Mouse (Mus musculus) testis, adult 2 months (tissue): Measurements from ENCODE around the gene Aars2. TPM values are rescaled to one million over a fixed set of nuclear protein-coding genes. Genes with fewer than 3 reads are reported as not detected.

ENCODE experiments used
- H3K27ac ChIP-seq: fragments of 200-500 bp; 2 replicates; pipeline ENCODE4 v1.5.1; 2012; ENCODE audit warnings: low read depth, low read length; ENCODE audit not compliant: control insufficient read depth, insufficient read depth
- H3K27me3 ChIP-seq: fragments of 200-500 bp; 2 replicates; pipeline ENCODE4 v1.6.1; 2012; ENCODE audit warnings: mild to moderate bottlenecking, low read length, moderate library complexity; ENCODE audit not compliant: control insufficient read depth, insufficient read depth
- H3K36me3 ChIP-seq: fragments of 200-500 bp; 2 replicates; pipeline ENCODE4 v1.6.1; 2012; ENCODE audit warnings: mild to moderate bottlenecking, low read length; ENCODE audit not compliant: control insufficient read depth, insufficient read depth
- H3K4me1 ChIP-seq: fragments of 200-500 bp; 2 replicates; pipeline ENCODE4 v1.6.1; 2012; ENCODE audit warnings: low read length; ENCODE audit not compliant: control insufficient read depth, insufficient read depth
- H3K4me3 ChIP-seq: fragments of 200-500 bp; 2 replicates; pipeline ENCODE4 v1.5.1; 2012; ENCODE audit warnings: low read depth, mild to moderate bottlenecking, low read length, moderate library complexity, mixed read lengths; ENCODE audit not compliant: control insufficient read depth
- CTCF ChIP-seq: fragments of 200-500 bp; IDR thresholded peaks from 2 replicates; pipeline ENCODE4 v1.5.1; 2012; ENCODE audit warnings: low read depth, mild to moderate bottlenecking, inconsistent platforms, low read length, moderate library complexity; ENCODE audit not compliant: control insufficient read depth, insufficient read depth, insufficient replicate concordance
- POLR2A ChIP-seq: fragments of 200-500 bp; IDR thresholded peaks from 2 replicates; pipeline ENCODE4 v1.6.1; 2012; ENCODE audit warnings: low read depth, mild to moderate bottlenecking, inconsistent platforms, low read length, moderate library complexity; ENCODE audit not compliant: control insufficient read depth
- polyA plus RNA-seq: library from polyadenylated mRNA; depleted of rRNA; stranded (reverse); fragments of >200 nt; gene quantifications from 2 replicates; pipeline ENCODE4 v1.2.3, GENCODE M21; 2012

Aars2 gene
- polyA plus RNA-seq, 1 experiment, result 19.3 TPM

- no peak for TF ChIP-seq POLR2A
- TF ChIP-seq CTCF, result no peak
- Histone ChIP-seq H3K27me3 (no peaks in the 10 kb centered on the region), H3K4me3 (no peak overlapping the region), H3K4me1 (peaks cover 11% of the 10 kb centered on the region), H3K36me3 (no peaks in the 10 kb centered on the region; the same call in 1 of the 2 replicates), H3K27ac (no peak overlapping the region)
Measured at GRCm38 (mm10) chr17:45470726-45471125, 35.9 kb upstream of the Aars2 start.

GRCm38 (mm10) chr17:45473667-45474066, 33.0 kb upstream of the Aars2 start:
- peak overlapping the region; percentile 58; the same call in 1 of the 2 replicates for H3K4me3 ChIP-seq
- TF ChIP-seq CTCF, result no peak
- TF ChIP-seq POLR2A, result no peak
- peaks cover 11% of the 10 kb centered on the region for H3K4me1 ChIP-seq
- no peaks in the 10 kb centered on the region for H3K27me3 ChIP-seq
- no peak overlapping the region for H3K27ac ChIP-seq
- no peaks in the 10 kb centered on the region; the same call in 1 of the 2 replicates for H3K36me3 ChIP-seq

GRCm38 (mm10) chr17:45474146-45474545, 32.5 kb upstream of the Aars2 start:
- Histone ChIP-seq H3K27ac (peak overlapping the region; percentile 75), H3K4me1 (peaks cover 11% of the 10 kb centered on the region), H3K36me3 (no peaks in the 10 kb centered on the region; the same call in 1 of the 2 replicates), H3K4me3 (peak overlapping the region; percentile 86), H3K27me3 (no peaks in the 10 kb centered on the region)
- TF ChIP-seq CTCF, result no peak
- no peak for TF ChIP-seq POLR2A

GRCm38 (mm10) chr17:45474669-45475465, 31.8 kb upstream of the Aars2 start, which contains the start of gene Spats1:
Gene Spats1 (minus strand): TSS chr17:45475415.
- peak within 1 kb of the TSS; percentile 75 for H3K27ac ChIP-seq

GRCm38 (mm10) chr17:45478234-45478825, 28.3 kb upstream of the Aars2 start:
- Histone ChIP-seq H3K27ac (no peak overlapping the region), H3K4me3 (no peak overlapping the region), H3K36me3 (no peaks in the 10 kb centered on the region; the same call in 1 of the 2 replicates), H3K4me1 (peaks cover 11% of the 10 kb centered on the region), H3K27me3 (no peaks in the 10 kb centered on the region)
- peak; percentile 98 for TF ChIP-seq CTCF
- TF ChIP-seq POLR2A, result no peak

More at GRCm38 (mm10) chr17:45474669-45475465, 31.8 kb upstream of the Aars2 start, which contains the start of gene Spats1:
- Histone ChIP-seq H3K36me3 (no peaks in the 10 kb centered on the region; the same call in 1 of the 2 replicates), H3K27me3 (no peaks in the 10 kb centered on the region), H3K4me1 (peaks cover 11% of the 10 kb centered on the region), H3K4me3 (peak within 1 kb of the TSS; percentile 86)
- TF ChIP-seq CTCF (no peak), POLR2A (peak; percentile 90)

- TF ChIP-seq POLR2A (no peak), CTCF (no peak)
- H3K4me3 ChIP-seq, result no peak overlapping the region
- H3K4me1 ChIP-seq, result no peaks in the 10 kb centered on the region
- H3K36me3 ChIP-seq, result no peaks in the 10 kb centered on the region
- no peak overlapping the region for H3K27ac ChIP-seq
- H3K27me3 ChIP-seq, result no peaks in the 10 kb centered on the region
Measured at GRCm38 (mm10) chr17:45480429-45480828, 26.2 kb upstream of the Aars2 start.

GRCm38 (mm10) chr17:45485581-45485980, 21.1 kb upstream of the Aars2 start:
- no peak overlapping the region for H3K4me3 ChIP-seq
- no peaks in the 10 kb centered on the region for H3K36me3 ChIP-seq
- no peaks in the 10 kb centered on the region for H3K4me1 ChIP-seq
- no peaks in the 10 kb centered on the region for H3K27me3 ChIP-seq
- no peak for TF ChIP-seq POLR2A
- TF ChIP-seq CTCF, result no peak
- no peak overlapping the region for H3K27ac ChIP-seq
